Mouse (Mus musculus) layer of hippocampus, postnatal 36 days (tissue): ENCODE data around the gene Galk1. TPM values are rescaled to one million over a fixed set of nuclear protein-coding genes. Genes with fewer than 3 reads are reported as not detected.
A peak's percentile ranks its signal among the peaks of the same experiment; 100 is the strongest.

ENCODE experiments used
- DNase-seq, 2 experiments: peaks; one replicate each; pipeline ENCODE4 v3.0.0; 2022
- total RNA-seq, 2 experiments: library from RNA; stranded (reverse); gene quantifications; 2 replicates each; pipeline ENCODE4 v1.2.3; 2021

Galk1 gene
- 10 to 100 TPM; 13.4 to 14.2 TPM for total RNA-seq

DNA sequence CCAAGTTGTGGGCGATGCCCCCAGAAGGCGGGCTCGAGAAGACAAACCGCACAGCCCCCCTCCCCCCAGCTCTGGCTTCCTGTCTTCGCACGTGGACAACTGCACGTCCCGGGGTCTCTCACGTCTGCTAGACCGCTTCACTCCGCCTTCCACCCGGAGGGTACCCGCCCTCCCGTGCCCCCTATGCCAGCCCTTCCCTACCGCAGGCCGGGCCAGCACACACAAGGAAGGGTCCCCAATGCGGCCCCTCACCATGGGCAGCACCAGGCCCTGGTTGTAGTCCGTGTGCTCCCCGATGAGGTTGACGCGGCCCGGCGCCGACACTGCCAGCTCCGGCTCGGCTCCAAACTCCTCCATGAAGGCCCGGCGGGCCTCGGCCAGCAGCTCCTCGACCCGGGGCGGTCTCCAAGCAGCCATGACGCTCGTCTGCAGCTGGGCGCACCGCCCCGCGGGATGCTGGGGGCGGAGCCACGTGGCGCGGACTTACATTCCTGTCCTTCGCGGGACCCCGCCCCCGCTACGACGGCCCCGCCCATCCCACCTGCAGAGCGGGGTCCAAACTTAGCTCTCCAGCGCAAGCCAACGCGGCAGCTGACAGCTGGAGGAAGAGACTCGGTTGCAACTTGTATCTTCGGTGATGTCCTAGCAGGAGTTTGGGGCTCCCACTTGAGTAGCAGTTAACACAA is at the start of gene Galk1:
Gene Galk1, minus strand, starts transcription at position 458 of the 686 bp plus-strand sequence.
- peak; percentile 73 to 76 for DNase-seq

DNA sequence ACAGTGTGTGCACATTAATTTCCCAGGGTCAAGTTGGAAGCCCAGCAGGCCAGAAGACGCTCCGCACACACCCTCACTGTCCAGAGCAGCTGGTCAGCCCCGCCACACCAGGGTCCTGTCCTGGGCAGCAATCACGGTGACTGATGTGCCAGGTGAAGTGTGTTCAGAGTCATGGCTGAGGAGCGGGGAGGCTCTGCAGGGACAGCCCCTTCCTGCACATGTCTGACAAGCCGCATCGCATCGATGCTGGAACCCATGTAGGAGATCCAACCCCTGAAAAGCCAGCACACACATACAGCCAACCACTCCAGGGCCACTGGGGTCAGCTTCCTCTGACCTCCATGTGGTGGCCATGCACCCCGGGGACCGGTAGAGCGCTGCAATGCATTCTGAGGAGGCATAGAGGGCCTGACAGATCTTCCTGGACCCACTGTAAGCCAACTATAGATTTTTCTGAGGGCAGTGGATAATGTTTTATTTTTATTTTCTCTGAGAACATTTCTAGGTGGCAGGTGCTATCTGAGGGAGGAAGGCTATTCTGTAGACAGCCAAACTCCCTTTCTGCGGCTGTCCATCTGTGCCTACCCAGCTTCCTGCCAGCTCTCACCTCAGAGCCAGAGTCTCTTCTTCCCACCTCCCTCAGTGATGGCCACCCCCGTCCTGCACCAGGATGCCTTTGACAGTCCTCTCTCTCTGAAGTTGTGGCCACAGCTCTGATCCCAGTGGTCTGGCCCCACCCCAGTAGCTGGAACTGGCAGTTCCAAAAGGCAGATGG is 49.3 kb upstream of the Galk1 start:
- DNase-seq = no peak

DNA sequence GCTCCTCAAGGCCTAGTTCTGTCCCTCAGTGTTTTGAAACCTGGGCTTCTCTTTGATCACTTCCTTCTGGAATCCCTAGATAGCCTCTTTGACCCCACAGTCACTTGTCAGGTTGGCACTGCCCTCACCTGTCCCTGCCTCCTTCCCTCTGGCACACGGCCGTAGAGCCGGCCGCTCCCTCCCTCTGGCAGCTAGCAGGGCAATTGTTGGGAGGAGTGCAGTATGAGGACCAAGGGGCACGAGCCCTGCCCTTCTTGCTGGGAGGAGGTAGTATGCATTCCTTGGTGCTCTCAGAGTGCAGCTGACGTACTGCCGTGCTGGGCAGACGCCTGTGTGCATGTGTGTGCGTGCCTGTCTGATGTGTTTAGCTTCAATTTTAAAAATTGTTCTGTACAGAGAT is 48.1 kb upstream of the Galk1 start:
- DNase-seq = no peak

DNA sequence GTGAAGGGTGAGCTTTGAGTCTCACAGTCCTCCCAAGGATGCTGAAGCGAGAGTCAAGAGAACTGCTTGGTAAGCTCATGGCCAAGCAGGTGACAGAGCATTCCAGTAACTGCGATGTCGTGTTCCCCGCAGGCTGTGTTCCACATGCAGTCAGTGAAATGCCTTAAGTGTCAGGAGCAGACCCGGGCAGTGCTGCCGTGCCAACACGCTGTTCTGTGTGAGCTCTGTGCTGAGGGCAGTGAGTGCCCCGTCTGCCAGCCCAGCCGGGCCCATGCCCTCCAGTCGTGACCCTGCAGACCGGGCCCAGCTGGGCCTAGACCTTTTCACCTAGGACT is 47.1 kb upstream of the Galk1 start:
- no peak for DNase-seq

GRCm38 (mm10) chr11:116058868-116059690 is 46.6 kb upstream of the Galk1 start:
- no peak for DNase-seq

GRCm38 (mm10) chr11:116058022-116058614 is 45.6 kb upstream of the Galk1 start:
- DNase-seq = no peak

GRCm38 (mm10) chr11:116057237-116057881 is 44.8 kb upstream of the Galk1 start:
- DNase-seq = no peak

DNA sequence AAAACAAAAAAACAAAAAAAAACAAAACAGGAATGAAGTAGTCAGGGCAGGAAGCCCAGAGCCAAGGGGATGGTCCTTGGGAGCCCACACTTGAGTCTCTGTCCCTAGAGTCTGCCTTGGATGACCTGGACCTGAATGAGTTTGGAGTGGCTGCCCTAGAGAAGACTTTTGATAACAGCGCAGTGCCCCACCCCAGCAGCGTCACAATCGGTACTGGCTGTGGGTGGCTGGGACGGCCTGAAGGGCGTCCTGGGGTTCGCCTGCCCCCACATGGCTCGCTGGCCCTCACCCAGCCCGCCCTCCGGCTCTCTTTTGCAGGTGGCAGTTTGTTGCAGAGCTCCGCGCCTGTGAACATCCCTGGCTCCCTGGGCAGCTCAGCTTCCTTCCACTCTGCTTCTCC is 43.4 kb upstream of the Galk1 start:
- DNase-seq = no peak

DNA sequence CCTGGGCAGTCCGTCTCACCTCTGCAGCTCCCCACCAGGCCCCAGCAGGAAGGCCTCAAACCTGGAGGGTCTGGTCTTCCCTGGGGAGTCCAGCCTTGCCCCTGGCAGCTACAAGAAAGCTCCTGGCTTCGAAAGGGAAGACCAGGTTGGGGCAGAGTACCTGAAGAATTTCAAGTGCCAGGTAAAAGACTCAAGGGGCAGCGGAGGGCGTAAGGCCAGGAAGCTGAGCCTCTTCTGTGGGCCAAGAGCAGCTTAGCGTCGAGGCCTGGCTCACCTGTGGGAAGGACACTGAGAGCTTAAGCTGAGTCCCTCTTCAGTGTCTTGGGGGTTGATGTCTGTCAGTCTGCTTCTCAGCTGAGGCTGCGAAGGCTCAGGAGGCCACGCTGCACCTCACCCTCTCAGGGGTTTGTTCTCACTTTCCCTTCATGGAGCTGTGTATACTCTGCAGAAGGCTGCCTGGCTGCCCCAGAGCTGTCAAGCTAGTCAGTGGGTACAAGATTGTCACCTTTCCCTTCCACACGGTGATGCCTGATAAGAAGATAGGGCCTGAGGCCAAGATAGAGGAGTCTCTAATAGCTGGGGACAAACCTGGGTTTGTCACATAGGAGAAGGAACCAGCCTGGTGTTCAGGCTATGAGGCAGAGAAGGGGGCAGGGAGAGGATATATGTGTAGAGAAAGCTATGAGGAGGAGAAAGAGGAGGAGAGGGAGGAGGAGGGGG is 41.2 kb upstream of the Galk1 start:
- DNase-seq = no peak

- no peak for DNase-seq
These were observed 37.7 kb upstream of the Galk1 start for GRCm38 (mm10) chr11:116050196-116050595.

GRCm38 (mm10) chr11:116049610-116050009 is 37.1 kb upstream of the Galk1 start:
- DNase-seq = no peak

DNA sequence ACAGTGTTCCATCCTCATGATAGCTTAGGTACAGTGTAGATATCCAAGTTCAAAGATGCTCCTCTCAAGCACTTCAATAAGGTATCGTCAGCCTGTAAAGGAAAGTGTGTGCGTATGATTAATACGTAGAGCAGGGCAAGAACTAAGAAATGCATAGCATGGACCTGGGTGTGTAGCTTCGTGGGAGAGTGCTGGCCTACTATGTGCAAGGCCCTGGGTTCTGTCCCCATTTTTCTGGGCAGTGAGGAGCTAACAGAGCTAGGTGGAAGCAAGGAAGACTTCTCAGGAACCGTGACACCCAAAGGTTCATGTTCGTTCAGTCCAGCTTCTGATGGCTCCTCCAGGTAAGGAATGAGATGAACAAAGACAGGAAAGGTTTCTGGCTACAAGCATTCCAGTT is 32.7 kb upstream of the Galk1 start:
- DNase-seq = no peak

- no peak for DNase-seq
These were observed 30.8 kb upstream of the Galk1 start for GRCm38 (mm10) chr11:116043286-116043685.

DNA sequence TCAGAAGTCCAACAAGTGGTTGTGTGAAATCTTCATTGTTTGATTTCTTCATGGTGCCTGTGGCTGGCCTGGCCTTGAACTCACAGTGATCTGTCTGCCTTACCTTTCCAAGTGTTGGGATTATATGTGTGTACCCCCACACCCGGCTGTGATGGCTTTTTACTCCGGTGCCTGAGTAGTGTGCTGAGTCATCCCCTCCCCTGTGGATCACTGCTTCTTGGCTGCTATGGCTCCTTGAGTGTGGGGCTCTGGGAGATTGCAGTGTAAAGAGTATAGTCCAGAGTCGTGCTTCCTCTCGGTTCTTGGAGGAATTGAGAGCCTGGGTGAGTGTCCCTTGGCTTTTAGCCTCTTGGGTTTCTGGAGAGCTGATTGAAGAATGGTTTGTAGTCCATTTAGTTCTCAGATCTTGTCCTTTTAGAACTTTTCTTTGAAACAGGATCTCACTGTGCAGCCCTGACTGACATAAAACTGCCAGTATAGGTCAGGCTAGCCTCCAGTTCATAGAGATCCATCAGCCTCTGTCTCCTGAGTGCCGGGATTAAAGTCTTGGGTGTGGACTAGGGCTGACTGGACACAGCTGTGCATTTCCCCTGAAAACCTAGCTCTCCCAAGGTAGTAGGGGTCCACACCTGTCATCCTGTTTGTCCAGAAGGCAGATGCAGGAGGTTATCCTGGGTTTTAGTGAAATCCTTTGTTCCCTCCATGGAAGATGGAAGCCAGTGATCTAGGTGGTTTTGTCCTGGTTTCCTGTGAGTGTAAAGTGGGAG is 30.0 kb upstream of the Galk1 start:
- no peak for DNase-seq

GRCm38 (mm10) chr11:116041833-116042232 is 29.3 kb upstream of the Galk1 start:
- no peak for DNase-seq

DNA sequence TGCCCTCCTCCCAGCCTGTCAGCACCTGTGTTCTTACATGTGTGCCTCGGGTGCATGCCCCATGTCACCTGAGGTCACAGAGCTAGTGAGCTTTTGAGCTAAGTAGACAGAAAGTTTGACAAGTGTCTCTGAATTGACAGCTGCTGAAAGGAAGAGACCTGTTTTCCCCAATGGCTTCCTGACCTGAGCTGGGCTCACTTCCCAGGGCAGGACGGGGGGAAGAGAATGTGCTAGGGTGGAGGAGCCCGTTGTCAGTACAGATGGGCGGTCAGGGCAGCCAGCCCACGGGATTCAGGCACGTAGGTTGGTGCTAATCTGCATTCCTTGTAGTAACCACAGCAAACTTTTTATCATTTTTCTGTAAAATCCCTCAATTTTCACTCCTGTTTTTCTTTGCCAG is 28.1 kb upstream of the Galk1 start:
- no peak for DNase-seq

DNA sequence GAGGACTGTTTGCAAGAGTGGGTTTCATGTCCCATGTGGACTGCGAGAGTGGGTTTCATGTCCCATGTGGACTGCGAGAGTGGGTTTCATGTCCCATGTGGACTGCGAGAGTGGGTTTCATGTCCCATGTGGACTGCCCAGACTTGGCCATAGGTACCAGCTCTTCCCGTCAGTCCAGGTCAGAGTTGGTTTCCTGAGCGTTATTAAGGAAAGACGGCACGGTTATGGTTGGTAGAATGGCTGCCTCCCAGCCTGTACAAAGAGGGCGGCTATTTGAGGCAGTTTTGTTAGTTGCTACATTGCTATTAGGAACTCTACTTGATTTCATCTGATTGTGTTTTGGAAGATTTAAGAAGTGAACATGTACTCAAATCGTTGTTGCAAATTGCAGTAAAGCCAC is 25.3 kb upstream of the Galk1 start:
- no peak for DNase-seq

GRCm38 (mm10) chr11:116036671-116037070 is 24.2 kb upstream of the Galk1 start:
- DNase-seq = no peak

DNA sequence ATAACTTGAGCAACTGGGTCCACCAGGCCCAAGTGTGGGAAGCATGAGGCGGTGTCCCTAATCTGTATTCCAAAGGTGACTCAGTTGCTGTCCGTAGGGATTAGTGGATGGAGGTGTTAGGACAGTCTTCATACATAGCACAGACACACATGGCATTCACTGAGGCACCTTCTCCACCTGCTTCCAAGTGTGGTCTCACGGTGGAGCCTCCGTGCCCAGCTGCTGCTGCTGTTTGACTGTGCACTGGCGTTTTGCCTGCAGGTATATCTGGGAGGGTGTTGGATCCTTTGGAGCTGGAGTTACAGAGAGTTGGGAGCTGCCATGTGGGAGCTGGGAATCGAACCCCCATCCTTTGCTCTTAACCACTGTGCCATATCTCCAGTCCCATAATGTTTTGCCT is 22.1 kb upstream of the Galk1 start:
- no peak for DNase-seq

DNA sequence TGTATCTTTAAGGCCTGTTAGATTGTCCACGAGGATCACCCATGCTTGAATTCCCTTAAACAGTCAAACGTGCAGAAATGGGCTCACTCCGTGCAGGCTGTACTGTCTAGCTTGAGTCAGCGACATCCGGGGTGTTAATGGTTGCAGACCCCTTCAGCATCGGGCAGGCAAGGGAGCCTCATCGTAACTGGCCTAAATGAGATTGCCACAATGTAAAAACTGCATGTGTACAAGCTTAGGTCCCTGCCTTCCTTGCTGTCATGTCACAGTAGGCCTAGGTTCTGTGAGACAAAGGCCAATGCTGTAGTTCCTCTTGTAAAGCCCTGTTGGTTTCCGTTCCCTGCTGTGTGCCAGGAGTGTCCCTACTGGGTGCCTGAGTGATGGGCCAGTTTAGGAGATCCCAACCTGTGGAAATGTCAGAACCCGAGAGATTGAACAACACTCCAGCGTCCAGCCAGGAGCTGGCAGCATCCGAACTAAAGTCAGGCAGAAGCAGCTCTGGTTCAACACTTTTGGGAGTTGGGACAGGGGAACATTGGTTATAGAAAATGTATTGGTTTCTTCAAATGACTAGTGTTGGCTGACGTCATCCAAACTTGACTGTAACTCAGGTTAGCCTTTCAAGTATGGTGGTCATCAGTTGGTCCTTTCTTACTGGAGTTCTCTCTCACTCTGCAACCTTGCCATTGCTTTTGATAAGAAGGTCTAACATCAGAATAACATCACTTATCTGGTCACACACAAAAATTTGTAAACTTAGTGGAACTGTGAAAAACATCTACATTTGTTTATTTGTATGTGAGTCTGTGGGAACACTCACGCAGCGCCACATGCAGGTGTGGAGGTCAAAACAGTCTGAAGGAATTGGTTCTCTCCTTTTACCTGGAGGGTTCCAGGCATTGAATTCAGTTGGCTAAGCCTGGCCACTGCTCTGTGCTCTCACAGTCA is 18.7 kb upstream of the Galk1 start:
- DNase-seq = no peak
